Mouse (Mus musculus): Measurements from ENCODE around the gene Rfx1. TPM values are rescaled to one million over a fixed set of nuclear protein-coding genes. Genes with fewer than 3 reads are reported as not detected.
A peak's percentile ranks its signal among the peaks of the same experiment; 100 is the strongest.

The Rfx1 gene
- polyA plus RNA-seq, 1 experiment, result 45.6 TPM

DNA sequence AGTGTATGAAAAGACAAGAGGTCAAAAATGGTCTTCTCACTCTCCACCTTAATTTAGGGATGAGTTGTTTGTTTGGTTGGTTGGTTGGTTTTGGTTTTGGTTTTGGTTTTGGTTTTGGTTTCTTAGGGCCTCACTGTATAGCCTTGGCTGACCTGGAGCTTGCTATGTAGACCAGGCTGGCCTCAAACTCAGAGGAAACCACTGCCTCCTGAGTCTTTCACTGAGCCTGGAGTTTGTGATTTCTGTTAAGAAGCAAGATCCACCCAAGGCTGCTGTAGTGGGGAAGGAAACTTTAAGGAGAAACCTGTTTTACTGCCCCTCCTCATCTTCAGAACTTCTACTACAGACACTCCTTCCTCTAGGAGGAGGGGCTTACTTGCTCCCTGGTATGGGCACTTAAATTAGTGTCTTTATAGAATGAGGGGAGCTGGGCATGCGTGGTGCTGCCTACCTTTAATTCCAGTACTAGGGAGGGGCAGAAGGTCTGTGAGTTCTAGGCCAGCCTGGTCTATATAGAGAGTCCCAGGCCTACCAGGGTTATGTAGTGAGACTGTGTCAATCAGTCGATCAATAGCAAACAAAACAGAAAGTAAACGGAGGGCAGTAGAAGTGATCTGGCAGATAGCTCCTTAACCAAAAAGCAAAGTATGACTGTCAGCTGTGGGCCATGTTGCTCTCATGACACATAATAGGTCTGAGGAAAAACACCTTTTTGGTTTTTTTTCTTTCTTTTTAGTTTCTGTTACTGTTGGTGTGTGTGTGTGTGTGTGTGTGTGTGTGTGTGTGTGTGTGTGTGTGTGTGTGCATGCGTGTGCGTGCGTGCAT, 39.8 kb downstream of the Rfx1 start:
- peaks cover 6% of the 10 kb centered on the region for H3K36me3 ChIP-seq (ENCODE audit: control insufficient read depth, insufficient read depth, low read length)
- 93% methylated on average over 6 of the region's 6 CpGs for WGBS
- H3K4me3 ChIP-seq (ENCODE audit: extremely low read depth, insufficient read depth, insufficient read length), result no peak overlapping the region
- DNase-seq (ENCODE audit: low read depth in 1 of 2, low spot score in 2 of 2), result no peak
- H3K4me1 ChIP-seq (ENCODE audit: control insufficient read depth, insufficient read depth, insufficient read length), result peaks cover 10% of the 10 kb centered on the region; the same call in 1 of the 2 replicates
- H3K27ac ChIP-seq (ENCODE audit: insufficient read depth, low read length), result no peak overlapping the region
- TF ChIP-seq POLR2A (IDR thresholded peaks at IDR 0.05; ENCODE audit: low read depth, low read length) (no peak), CTCF (IDR thresholded peaks at IDR 0.05; ENCODE audit: extremely low read depth, insufficient read depth, insufficient read length, insufficient replicate concordance) (no peak)
- no peaks in the 10 kb centered on the region for H3K27me3 ChIP-seq (ENCODE audit: control insufficient read depth, insufficient read depth, low read length)

DNA sequence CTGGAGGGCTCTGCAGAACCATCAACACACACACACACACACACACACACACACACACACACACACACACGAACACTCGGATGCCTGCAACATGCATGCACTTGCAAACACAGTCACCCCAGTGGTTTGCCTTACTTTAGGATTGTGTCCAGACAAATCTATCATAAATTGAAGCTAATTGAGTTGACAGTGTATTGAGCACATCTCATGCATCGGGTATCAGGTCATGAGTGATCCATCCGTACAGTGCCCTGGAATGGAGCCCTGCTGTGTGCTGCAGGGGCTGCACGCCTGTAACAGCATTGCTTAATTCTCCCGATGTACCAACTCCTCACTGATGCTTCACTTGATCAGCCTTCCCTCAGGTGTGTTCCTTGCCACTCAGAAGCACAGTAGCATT, 49.0 kb downstream of the Rfx1 start:
- H3K4me1 ChIP-seq (ENCODE audit: control insufficient read depth, insufficient read depth, insufficient read length), result no peaks in the 10 kb centered on the region
- no peak for DNase-seq (ENCODE audit: low read depth in 1 of 2, low spot score in 2 of 2)
- no peak overlapping the region for H3K27ac ChIP-seq (ENCODE audit: insufficient read depth, low read length)
- no peak for TF ChIP-seq POLR2A (IDR thresholded peaks at IDR 0.05; ENCODE audit: low read depth, low read length)
- TF ChIP-seq CTCF (IDR thresholded peaks at IDR 0.05; ENCODE audit: extremely low read depth, insufficient read depth, insufficient read length, insufficient replicate concordance), result no peak
- H3K36me3 ChIP-seq (ENCODE audit: control insufficient read depth, insufficient read depth, low read length), result no peaks in the 10 kb centered on the region
- H3K4me3 ChIP-seq (ENCODE audit: extremely low read depth, insufficient read depth, insufficient read length), result no peak overlapping the region
- WGBS, result 92% methylated on average over 6 of the region's 6 CpGs
- no peaks in the 10 kb centered on the region for H3K27me3 ChIP-seq (ENCODE audit: control insufficient read depth, insufficient read depth, low read length)

- Histone ChIP-seq H3K4me1 (ENCODE audit: control insufficient read depth, insufficient read depth, insufficient read length) (no peaks in the 10 kb centered on the region), H3K27me3 (ENCODE audit: control insufficient read depth, insufficient read depth, low read length) (no peaks in the 10 kb centered on the region), H3K4me3 (ENCODE audit: extremely low read depth, insufficient read depth, insufficient read length) (no peak overlapping the region), H3K36me3 (ENCODE audit: control insufficient read depth, insufficient read depth, low read length) (no peaks in the 10 kb centered on the region), H3K27ac (ENCODE audit: insufficient read depth, low read length) (no peak overlapping the region)
- 91% methylated on average over 3 of the region's 3 CpGs for WGBS
- no peak for TF ChIP-seq CTCF (IDR thresholded peaks at IDR 0.05; ENCODE audit: extremely low read depth, insufficient read depth, insufficient read length, insufficient replicate concordance)
- no peak for TF ChIP-seq POLR2A (IDR thresholded peaks at IDR 0.05; ENCODE audit: low read depth, low read length)
- DNase-seq (ENCODE audit: low read depth in 1 of 2, low spot score in 2 of 2), result no peak
Observed at GRCm38 (mm10) chr8:84122151-84122550, 55.5 kb downstream of the Rfx1 start.

DNA sequence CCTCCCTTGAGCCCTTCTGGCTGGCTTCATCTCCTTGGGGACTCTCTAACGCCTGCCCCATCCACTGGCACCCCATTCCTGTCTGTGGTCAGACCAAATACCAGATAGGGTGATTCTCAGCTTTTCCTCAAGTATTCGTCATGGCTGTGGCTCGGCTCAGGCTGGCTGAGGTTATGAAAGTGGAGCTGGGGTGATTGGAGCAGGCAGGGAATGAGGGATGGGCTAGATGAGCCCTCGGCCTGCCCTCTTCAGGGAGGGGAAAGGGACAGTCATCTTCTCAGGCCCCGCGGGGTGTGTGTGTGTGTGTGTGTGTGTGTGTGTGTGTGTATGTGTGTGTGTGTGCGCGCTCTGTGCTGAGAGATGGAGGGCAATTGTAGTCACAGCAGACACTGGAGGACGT, 59.0 kb downstream of the Rfx1 start, which contains the start of gene Podnl1:
TSS of gene Podnl1 (plus strand) at position 334 of the 400 bp plus-strand sequence.
- H3K36me3 ChIP-seq (ENCODE audit: control insufficient read depth, insufficient read depth, low read length), result no peaks in the 10 kb centered on the region
- WGBS, result 65% methylated on average over 9 of the region's 9 CpGs
- no peak for TF ChIP-seq POLR2A (IDR thresholded peaks at IDR 0.05; ENCODE audit: low read depth, low read length)
- TF ChIP-seq CTCF (IDR thresholded peaks at IDR 0.05; ENCODE audit: extremely low read depth, insufficient read depth, insufficient read length, insufficient replicate concordance), result no peak
- H3K27ac ChIP-seq (ENCODE audit: insufficient read depth, low read length), result peak within 1 kb of the TSS; percentile 12; the same call in 1 of the 2 replicates
- no peak for DNase-seq (ENCODE audit: low read depth in 1 of 2, low spot score in 2 of 2)
- no peaks in the 10 kb centered on the region for H3K27me3 ChIP-seq (ENCODE audit: control insufficient read depth, insufficient read depth, low read length)
- H3K4me3 ChIP-seq (ENCODE audit: extremely low read depth, insufficient read depth, insufficient read length), result no peak within 1 kb of the TSS
- no peaks in the 10 kb centered on the region for H3K4me1 ChIP-seq (ENCODE audit: control insufficient read depth, insufficient read depth, insufficient read length)

DNA sequence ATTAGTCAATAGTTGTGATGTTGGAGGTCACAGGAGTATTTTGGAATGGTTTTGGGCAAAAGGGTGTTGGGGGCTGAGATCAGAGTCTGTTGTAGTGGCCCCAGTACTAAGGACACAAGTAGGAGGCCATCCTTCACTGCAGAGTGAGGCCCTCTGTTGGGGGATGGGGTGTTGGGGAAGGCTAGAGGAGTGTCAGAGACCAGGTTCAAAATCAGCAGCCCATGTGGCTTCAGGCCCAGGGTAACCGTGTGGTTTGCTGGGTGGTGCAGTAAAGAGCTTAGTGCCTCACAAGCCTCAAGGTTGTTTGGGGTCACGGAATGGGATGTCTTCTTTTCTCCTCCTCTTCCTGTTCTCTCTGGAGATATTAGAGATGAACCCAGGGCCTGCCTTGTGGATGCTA, 60.1 kb downstream of the Rfx1 start:
- Histone ChIP-seq H3K27ac (ENCODE audit: insufficient read depth, low read length) (peak overlapping the region; percentile 58; the same call in 1 of the 2 replicates), H3K27me3 (ENCODE audit: control insufficient read depth, insufficient read depth, low read length) (no peaks in the 10 kb centered on the region), H3K4me3 (ENCODE audit: extremely low read depth, insufficient read depth, insufficient read length) (no peak overlapping the region), H3K4me1 (ENCODE audit: control insufficient read depth, insufficient read depth, insufficient read length) (no peaks in the 10 kb centered on the region; the same call in 1 of the 2 replicates), H3K36me3 (ENCODE audit: control insufficient read depth, insufficient read depth, low read length) (no peaks in the 10 kb centered on the region)
- no peak for DNase-seq (ENCODE audit: low read depth in 1 of 2, low spot score in 2 of 2)
- TF ChIP-seq POLR2A (IDR thresholded peaks at IDR 0.05; ENCODE audit: low read depth, low read length), result no peak
- 25% methylated on average over 2 of the region's 2 CpGs for WGBS

- TF ChIP-seq CTCF (IDR thresholded peaks at IDR 0.05; ENCODE audit: extremely low read depth, insufficient read depth, insufficient read length, insufficient replicate concordance) (no peak), POLR2A (IDR thresholded peaks at IDR 0.05; ENCODE audit: low read depth, low read length) (no peak)
- H3K27me3 ChIP-seq (ENCODE audit: control insufficient read depth, insufficient read depth, low read length), result no peaks in the 10 kb centered on the region
- DNase-seq (ENCODE audit: low read depth in 1 of 2, low spot score in 2 of 2), result no peak
- peak overlapping the region; percentile 58 for H3K27ac ChIP-seq (ENCODE audit: insufficient read depth, low read length)
- peaks cover under 1% of the 10 kb centered on the region; the same call in 1 of the 2 replicates for H3K4me1 ChIP-seq (ENCODE audit: control insufficient read depth, insufficient read depth, insufficient read length)
- H3K36me3 ChIP-seq (ENCODE audit: control insufficient read depth, insufficient read depth, low read length), result no peaks in the 10 kb centered on the region
- 28% methylated on average over 17 of the region's 17 CpGs for WGBS
- H3K4me3 ChIP-seq (ENCODE audit: extremely low read depth, insufficient read depth, insufficient read length), result peak overlapping the region; percentile 11; the same call in 1 of the 2 replicates
Observed at GRCm38 (mm10) chr8:84127202-84127901, 60.7 kb downstream of the Rfx1 start.
